Mouse (Mus musculus) cerebellum, postnatal 4 days (tissue): ENCODE data around the gene Ttc22.
A peak's percentile ranks its signal among the peaks of the same experiment; 100 is the strongest.

Source experiments
- DNase-seq, 2 experiments: peaks; one replicate each; pipeline ENCODE4 v3.0.0; 2022; ENCODE audit warnings: low spot score in 2 of 2, mixed read lengths in 1 of 2

Ttc22 gene

GRCm38 (mm10) chr4:106663956-106664470 lies 41.8 kb downstream of the Ttc22 start:
- DNase-seq = no peak

DNA sequence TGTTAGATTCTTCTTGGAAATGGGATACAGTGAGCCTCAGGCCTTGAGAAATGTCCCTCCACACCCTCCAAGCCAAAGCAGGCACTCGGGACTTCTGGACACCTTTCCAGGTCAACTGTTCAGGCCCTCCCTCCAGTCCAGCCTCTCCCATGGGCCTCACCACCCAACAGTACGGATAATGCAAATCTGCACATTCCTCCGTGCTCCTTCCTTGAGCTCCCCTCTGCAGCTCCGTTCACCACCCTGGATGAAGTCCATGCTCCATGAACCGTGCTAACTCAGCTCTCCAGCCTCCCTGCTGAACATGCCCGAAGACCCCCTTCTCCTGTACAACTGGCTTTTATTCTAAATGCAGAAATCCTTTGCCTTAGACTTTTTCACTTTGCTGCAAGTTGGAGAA lies 42.5 kb downstream of the Ttc22 start:
- DNase-seq = no peak

- no peak for DNase-seq
Observed at GRCm38 (mm10) chr4:106665269-106665668, 43.0 kb downstream of the Ttc22 start.

GRCm38 (mm10) chr4:106665673-106666072 lies 43.4 kb downstream of the Ttc22 start:
- DNase-seq = no peak

DNA sequence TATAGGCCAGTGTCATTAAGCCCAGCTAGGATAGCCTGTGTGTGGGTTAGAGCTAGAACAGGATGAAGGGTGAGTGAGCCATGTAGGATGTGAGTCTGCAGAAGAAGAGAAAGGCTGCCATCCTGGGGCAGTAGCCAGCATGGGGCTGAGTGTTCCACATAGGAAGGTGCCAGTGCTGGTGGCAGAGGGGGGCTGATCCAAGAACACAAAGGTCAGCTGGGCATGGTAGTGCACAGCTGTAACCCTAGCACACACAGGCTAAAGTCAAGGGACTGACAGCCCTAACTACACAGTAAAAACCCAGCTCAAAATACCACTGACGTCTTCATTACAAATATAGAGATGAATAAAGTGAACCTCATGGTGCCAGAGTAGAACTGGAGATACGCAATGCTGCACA lies 44.3 kb downstream of the Ttc22 start:
- no peak for DNase-seq

DNA sequence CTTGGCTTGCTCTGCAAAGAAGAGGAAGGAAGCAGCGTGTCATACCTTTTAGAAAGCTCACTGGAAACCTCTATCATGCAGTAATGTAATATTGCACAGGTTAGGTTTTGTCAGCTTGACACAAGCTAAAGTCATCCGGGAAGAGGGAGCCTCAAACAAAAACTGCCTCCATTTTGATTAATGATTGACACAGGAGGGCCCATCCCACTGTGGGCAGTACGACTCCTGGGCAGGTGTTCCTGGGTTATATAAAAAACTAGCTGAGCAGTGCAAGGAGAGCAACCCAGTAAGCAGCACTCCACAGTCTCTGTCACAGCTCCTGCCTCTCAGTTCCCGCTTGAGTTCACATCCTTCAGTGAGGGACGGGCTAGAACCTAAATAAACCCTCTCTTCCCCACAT lies 54.5 kb downstream of the Ttc22 start:
- no peak for DNase-seq

DNA sequence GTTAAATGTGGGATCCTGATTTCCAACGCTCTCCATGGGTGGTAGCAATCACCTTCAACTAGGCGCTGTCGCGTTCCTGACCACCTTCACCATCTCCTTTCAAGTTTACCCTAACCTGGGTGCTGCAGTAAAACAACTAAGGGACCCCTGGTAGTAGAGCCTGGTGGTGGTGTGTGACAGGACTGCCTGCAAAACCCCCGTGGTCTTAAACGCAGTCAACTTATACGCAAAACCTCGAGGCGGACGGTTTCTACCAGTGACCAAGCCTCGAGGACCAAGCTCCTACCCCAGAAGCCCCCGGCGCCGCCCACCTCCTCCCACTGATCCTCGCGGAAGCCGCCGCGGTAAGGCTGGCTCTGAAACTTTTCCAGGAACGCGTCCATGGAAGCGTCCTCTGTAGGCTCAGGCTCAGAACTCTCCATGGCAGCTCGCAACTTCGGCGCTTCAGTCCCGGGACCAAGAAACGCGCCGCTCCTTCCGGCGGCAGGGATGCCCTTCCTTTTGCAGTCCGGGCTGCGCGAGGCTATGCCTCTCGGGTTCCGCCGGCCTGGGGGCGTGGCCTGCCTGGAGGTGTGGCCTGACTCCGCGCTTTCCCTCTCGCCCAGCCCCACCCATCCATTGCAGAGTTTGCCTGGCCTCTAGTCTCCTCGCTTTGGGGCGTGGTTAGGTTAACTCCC lies 56.3 kb downstream of the Ttc22 start, which contains the start of gene Ttc4:
Gene Ttc4 (minus strand): TSS at position 503 of the 677 bp plus-strand sequence.
- DNase-seq = peak; percentile 79 to 90

DNA sequence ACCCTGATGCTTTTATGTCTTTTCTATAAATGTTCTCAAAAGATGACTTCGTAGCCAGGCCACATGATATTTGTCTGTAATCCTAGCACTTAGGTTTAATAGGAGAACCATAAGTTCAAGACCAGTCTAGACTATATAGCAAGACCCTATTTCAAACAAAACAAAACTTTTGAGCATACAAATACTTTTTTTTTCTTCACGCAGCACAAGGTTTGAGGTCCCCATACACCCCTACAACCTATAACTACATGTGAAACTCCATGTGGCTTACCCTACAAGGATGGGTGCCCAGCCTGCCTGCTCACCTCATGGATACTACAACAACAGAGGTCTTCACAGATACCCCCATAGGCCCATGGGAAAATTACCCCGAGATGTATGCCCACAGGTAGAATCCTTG lies 56.9 kb downstream of the Ttc22 start:
- DNase-seq = no peak

DNA sequence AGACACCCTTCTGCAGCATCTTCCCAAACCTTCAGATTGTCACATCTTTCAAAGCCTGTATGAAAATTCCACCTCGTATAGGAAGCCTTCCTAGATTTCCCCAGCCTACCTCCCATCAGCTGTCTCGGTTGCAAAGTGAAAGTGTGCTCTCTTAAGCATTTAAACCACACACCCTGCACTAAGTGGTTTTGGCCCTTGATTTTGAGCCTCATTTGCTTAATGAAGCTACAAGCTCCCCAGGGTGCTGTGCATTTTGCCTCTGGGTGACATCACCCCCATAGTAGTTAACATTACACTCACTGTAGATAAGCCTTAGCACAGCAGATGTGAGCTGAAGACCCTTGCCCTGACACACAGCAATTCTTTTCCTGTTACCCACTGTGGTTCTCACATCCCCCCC lies 58.7 kb downstream of the Ttc22 start:
- no peak for DNase-seq

GRCm38 (mm10) chr4:106688636-106689296 lies 66.5 kb downstream of the Ttc22 start:
- DNase-seq = no peak
